Mouse (Mus musculus): ENCODE measurements around the gene Vwa1.

DNA sequence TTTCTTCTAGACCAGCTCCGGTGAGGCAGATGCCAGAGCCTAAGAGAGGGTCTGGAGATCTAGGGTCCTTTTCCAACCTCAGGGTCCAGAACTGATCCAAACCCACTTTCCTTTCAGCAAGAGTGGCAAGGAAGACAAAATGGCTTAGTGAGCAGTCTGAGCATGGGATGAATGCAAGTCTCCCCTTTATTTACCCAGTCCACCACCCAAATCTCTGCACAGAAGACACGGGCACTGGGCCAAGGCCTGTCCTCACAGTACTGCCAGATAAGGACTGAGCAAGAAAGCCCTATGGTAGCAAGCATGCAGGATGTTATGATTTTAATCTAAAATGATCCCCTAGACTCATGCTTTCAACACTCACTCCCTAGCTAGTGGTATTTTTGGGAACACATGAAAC is 3.3 kb upstream of the Vwa1 start:
- TF ChIP-seq EP300 (IDR thresholded peaks at IDR 0.05): no peak
- TF ChIP-seq CTCF (IDR thresholded peaks at IDR 0.05): no peak
